Mouse (Mus musculus) G1E (cell line): ENCODE measurements around the gene Lin7c. TPM values are rescaled to one million over a fixed set of nuclear protein-coding genes. Genes with fewer than 3 reads are reported as not detected.

Experiments
- ATAC-seq: 2 replicates; pipeline ENCODE4 v1.8.0; 2016; ENCODE audit warnings: mild to moderate bottlenecking; ENCODE audit not compliant: insufficient number of reproducible peaks, poor library complexity, low FRiP score, severe bottlenecking; ENCODE audit errors: extremely low read depth
- DNase-seq: peaks from one replicate; pipeline ENCODE4 v3.0.0; 2012; ENCODE audit warnings: low spot score
- H3K27me3 ChIP-seq: 2 replicates; pipeline ENCODE4 v1.6.1; 2012; ENCODE audit warnings: mild to moderate bottlenecking, low read length, inconsistent platforms; ENCODE audit not compliant: insufficient read depth
- H3K36me3 ChIP-seq: replicated peaks from 2 replicates; pipeline ENCODE3; 2012; ENCODE audit warnings: mild to moderate bottlenecking, inconsistent platforms
- H3K4me1 ChIP-seq: 2 replicates; pipeline ENCODE4 v1.6.1; 2012; ENCODE audit warnings: low read depth, low read length, inconsistent platforms, mixed read lengths; ENCODE audit not compliant: insufficient read depth
- H3K4me3 ChIP-seq: 2 replicates; pipeline ENCODE4 v1.5.1; 2012; ENCODE audit warnings: low read depth, mild to moderate bottlenecking, inconsistent platforms, low read length, moderate library complexity, mixed read lengths
- H3K9me3 ChIP-seq: replicated peaks from 2 replicates; pipeline ENCODE4 v1.6.1; 2012; ENCODE audit warnings: inconsistent platforms
- CTCF ChIP-seq: IDR thresholded peaks from 2 replicates; pipeline ENCODE4 v1.5.1; 2012; ENCODE audit warnings: low read depth, low read length, inconsistent platforms, mixed read lengths
- GATA1 ChIP-seq: IDR thresholded peaks from 2 replicates; pipeline ENCODE4 v1.6.1; 2012; ENCODE audit warnings: borderline replicate concordance, low read length, inconsistent platforms, mixed read lengths
- GATA2 ChIP-seq: IDR thresholded peaks from 2 replicates; pipeline ENCODE4 v1.6.1; 2012; ENCODE audit warnings: low read depth, low read length, inconsistent platforms, borderline replicate concordance
- POLR2AphosphoS5 ChIP-seq: IDR thresholded peaks from 2 replicates; pipeline ENCODE4 v1.6.1; 2012; ENCODE audit warnings: low read depth, low read length, inconsistent platforms; ENCODE audit not compliant: insufficient replicate concordance
- TAL1 ChIP-seq: conservative IDR thresholded peaks from 2 replicates; pipeline ENCODE4 v1.6.1; 2012; ENCODE audit warnings: low read depth, low read length, inconsistent platforms, mixed read lengths
- polyA plus RNA-seq: library from polyadenylated mRNA; stranded (reverse); fragments of >175 nt; gene quantifications from 2 replicates; pipeline ENCODE4 v1.2.3, GENCODE M21; 2012
- total RNA-seq, 2 experiments: library from RNA; stranded (forward) in 1 of 2; stranded (reverse) in 1 of 2; fragments of 200-1000 nt in 1 of 2; fragments of >200 nt in 1 of 2; fragmentation: Nextera tagmentation in 1 of 2; gene quantifications; 2 replicates each; pipeline ENCODE4 v1.2.3; 2014 to 2017

The Lin7c gene
- total and polyA plus RNA-seq, 3 experiments, result 4.6 to 110 (median 99.3) TPM

DNA sequence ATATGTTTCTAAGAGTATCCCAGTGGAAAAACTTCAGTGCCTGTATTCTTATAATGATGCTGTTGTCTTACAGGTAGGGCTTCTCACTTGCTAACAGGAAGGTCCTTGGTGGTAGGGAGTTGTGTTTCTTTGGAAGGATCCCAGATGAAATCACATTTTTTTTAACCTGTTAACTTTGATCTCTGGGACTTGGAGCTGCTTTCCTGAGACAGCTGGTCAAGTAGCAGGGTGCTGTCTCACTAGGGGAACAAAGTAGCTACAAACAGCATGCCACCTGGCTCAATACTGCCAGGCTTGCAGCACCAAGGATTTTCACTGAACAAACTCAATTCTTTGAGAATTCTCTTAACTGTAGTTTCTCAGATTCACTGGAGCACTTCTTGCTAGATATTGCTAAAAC, 37.2 kb downstream of the Lin7c start:
- TF ChIP-seq POLR2AphosphoS5 (no peak), GATA1 (no peak), GATA2 (no peak), TAL1 (no peak), CTCF (no peak)
- DNase-seq, result no peak
- no peak for ATAC-seq

DNA sequence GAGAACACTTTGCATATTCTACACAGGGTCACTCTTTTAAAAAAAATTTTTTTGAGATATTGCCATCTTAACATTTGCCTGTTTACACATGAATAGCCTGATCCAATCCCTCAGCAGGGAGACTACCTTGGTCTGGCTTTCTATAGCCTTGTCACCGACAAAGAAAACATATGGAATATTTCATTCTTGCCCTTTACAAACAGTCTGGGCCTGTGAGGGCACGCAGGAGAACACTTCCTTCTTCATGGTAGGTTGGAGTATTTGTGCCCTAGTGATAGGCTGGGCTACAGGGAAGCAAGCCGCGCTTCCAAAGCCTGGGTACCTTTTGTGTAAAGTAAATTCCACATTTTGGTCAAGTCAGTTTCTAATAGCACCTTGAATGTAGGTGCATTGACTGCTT, 38.1 kb downstream of the Lin7c start:
- H3K36me3 ChIP-seq, result peaks cover 7% of the 10 kb centered on the region
- H3K4me3 ChIP-seq, result no peak overlapping the region
- ATAC-seq (no peak), DNase-seq (no peak)
- peaks cover 14% of the 10 kb centered on the region for H3K4me1 ChIP-seq
- no peaks in the 10 kb centered on the region for H3K9me3 ChIP-seq
- no peaks in the 10 kb centered on the region for H3K27me3 ChIP-seq
- TF ChIP-seq GATA2, result no peak
- TF ChIP-seq POLR2AphosphoS5, result no peak
- no peak for TF ChIP-seq GATA1
- no peak for TF ChIP-seq CTCF
- no peak for TF ChIP-seq TAL1

More for the DNA sequence above, 37.2 kb downstream of the Lin7c start:
- Histone ChIP-seq H3K27me3 (no peaks in the 10 kb centered on the region), H3K4me3 (no peak overlapping the region), H3K36me3 (peaks cover 7% of the 10 kb centered on the region), H3K4me1 (peaks cover 14% of the 10 kb centered on the region), H3K9me3 (no peaks in the 10 kb centered on the region)

DNA sequence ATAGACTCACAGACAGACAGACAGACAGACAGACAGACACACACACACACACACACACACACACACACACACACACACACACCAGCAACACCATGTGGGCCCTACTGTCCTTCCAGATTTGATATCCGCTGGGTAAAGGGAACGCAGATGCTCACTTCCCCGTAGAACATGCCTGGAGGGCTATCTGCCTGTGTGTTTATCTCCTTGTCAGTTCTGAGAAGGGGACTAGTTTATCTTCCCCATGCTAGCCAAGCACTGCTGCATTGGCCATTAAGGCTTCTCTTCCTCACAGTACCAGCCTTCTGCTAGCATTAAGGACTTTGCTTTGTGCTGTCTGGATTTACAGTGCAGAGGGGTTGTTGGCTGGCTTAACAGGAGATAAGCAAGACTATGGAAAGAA, 38.6 kb downstream of the Lin7c start:
- TF ChIP-seq GATA1, result no peak
- TF ChIP-seq POLR2AphosphoS5, result no peak
- no peak for TF ChIP-seq GATA2
- no peak for TF ChIP-seq TAL1
- TF ChIP-seq CTCF, result no peak
- Histone ChIP-seq H3K4me1 (peaks cover 14% of the 10 kb centered on the region), H3K4me3 (no peak overlapping the region), H3K36me3 (peaks cover 7% of the 10 kb centered on the region), H3K9me3 (no peaks in the 10 kb centered on the region), H3K27me3 (no peaks in the 10 kb centered on the region)
- no peak for ATAC-seq
- no peak for DNase-seq

DNA sequence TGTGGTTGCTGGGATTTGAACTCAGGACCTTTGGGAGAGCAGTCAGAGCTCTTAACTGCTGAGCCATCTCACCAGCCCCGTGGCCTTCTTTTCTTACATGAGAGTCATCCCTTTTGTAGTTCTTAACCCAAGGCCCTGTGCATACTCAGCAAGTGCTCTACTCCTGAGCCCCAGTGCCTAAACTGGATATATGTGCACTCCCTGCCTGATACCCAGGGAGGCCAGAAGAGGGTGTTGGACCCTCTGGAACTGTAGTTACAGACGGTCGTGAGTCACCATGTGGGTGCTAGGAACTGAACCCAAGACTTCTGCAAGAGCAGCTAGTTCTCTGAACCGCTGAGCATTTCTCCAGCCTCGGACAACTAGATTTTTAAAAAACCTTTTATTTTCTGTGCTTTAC, 39.7 kb downstream of the Lin7c start:
- peaks cover 14% of the 10 kb centered on the region for H3K4me1 ChIP-seq
- DNase-seq, result no peak

DNA sequence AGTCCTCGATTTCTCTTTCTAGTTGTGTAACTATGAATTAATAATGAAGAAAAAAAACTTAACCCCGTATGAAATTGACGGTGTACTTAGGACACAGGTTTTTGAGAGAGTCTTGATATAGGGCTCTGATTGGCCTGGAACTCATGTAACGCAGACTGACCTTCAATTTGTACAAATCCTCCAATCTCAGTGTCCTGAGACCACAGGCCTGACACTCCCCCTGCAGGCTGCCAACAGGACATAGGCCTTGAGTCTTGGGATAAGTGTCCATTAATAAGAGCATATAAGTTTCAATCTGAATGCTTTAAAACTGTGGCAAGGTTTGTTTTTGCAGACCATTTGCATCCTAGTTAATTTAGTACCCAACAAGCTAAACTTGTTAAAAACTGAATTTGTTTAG, 40.1 kb downstream of the Lin7c start:
- Histone ChIP-seq H3K27me3 (no peaks in the 10 kb centered on the region), H3K9me3 (no peaks in the 10 kb centered on the region), H3K4me3 (no peak overlapping the region), H3K4me1 (peaks cover 12% of the 10 kb centered on the region), H3K36me3 (peaks cover 4% of the 10 kb centered on the region)
- TF ChIP-seq POLR2AphosphoS5, result no peak
- DNase-seq (no peak), ATAC-seq (no peak)

More for the DNA sequence above, 39.7 kb downstream of the Lin7c start:
- TF ChIP-seq GATA1 (no peak), POLR2AphosphoS5 (no peak), GATA2 (no peak), CTCF (no peak), TAL1 (no peak)
- ATAC-seq, result no peak
- H3K9me3 ChIP-seq, result no peaks in the 10 kb centered on the region
- H3K4me3 ChIP-seq, result no peak overlapping the region
- H3K36me3 ChIP-seq, result peaks cover 7% of the 10 kb centered on the region
- H3K27me3 ChIP-seq, result no peaks in the 10 kb centered on the region

DNA sequence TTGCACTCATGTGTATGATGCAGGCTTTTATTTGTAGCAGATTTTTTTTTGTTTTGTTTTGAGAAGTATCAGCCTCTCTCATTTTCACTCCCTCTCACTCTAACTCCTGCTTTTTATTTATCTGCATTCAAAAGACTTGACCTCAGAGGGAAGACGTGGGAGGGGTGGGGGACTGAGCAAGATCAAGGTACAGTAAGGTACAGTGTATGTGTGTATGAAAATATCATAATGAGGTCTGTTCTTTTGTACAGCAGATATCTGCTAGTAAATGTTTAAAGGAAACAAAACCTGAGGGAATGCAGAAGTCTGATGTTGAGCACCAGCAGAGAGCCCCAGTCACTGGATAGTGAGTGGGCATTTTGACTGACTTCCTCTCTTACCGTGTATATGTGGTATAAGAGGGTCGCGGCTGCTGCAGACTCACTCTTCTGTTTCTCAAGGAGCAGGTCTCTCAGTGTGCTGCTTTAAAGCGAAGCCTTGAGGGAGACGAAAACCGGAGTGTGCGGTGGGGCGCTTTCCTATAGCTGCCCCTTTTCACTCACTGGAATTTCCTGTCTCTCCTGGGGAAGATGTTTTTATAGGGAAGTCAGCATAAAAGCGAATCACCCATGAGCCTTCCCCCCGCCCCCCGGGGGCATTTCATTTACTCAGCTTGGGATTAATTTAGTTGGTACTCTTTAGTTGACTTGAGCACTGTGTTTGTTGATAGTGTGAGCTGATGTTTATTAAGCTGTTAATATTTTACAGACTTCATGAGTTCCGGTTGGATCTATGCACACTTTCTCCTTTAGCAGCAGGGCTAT, 41.5 kb downstream of the Lin7c start:
- ATAC-seq, result no peak
- Histone ChIP-seq H3K36me3 (no peaks in the 10 kb centered on the region), H3K4me1 (peaks cover 12% of the 10 kb centered on the region), H3K9me3 (no peaks in the 10 kb centered on the region), H3K4me3 (no peak overlapping the region), H3K27me3 (no peaks in the 10 kb centered on the region)
- no peak for DNase-seq
- TF ChIP-seq POLR2AphosphoS5 (no peak), GATA2 (no peak), GATA1 (no peak), TAL1 (no peak), CTCF (no peak)
